Mouse (Mus musculus): ENCODE results near the gene Nrxn1. TPM values are rescaled to one million over a fixed set of nuclear protein-coding genes. Genes with fewer than 3 reads are reported as not detected.

Gene Nrxn1
- polyA plus RNA-seq (2016; fragmentation: Nextera tagmentation; extraction: Ambion mirVana), result 40.7 and 48.4 TPM in 2 replicates

- Histone ChIP-seq H3K9me3 (peaks cover 10% of the 10 kb centered on the region), H3K4me3 (peak within 1 kb of the TSS; percentile 47), H3K27ac (replicated peaks) (peak within 1 kb of the TSS; percentile 83), H3K27me3 (0 out of 2 replicates have a peak, but pooled peaks cover 6% of the 10 kb centered on the region), H3K4me1 (peaks cover 7% of the 10 kb centered on the region; the same call in 1 of the 2 replicates), H3K4me2 (replicated peaks) (peak within 1 kb of the TSS; percentile 62), H3K9ac (replicated peaks) (peak within 1 kb of the TSS; percentile 55), H3K36me3 (peaks cover 11% of the 10 kb centered on the region)
- no peak for ATAC-seq (ENCODE audit: low FRiP score, low read depth)
- no CpG with 5 or more reads among the region's 1 CpGs for WGBS
Measured at GRCm38 (mm10) chr17:91093042-91093080, at the start of gene Nrxn1. TSS of gene Nrxn1 (minus strand) at chr17:91093071.

- H3K9ac ChIP-seq (replicated peaks), result no peak overlapping the region
- H3K27ac ChIP-seq (replicated peaks), result no peak overlapping the region
- ATAC-seq (ENCODE audit: low FRiP score, low read depth), result no peak
- H3K36me3 ChIP-seq, result no peaks in the 10 kb centered on the region
- no peaks in the 10 kb centered on the region for H3K27me3 ChIP-seq
- H3K4me1 ChIP-seq, result no peaks in the 10 kb centered on the region
- H3K9me3 ChIP-seq, result no peaks in the 10 kb centered on the region
- H3K4me3 ChIP-seq, result no peak overlapping the region
- no peak overlapping the region for H3K4me2 ChIP-seq (replicated peaks)
- 93% methylated on average over 3 of the region's 3 CpGs for WGBS
Measured at GRCm38 (mm10) chr17:91136859-91137258, 44.0 kb upstream of the Nrxn1 start.

DNA sequence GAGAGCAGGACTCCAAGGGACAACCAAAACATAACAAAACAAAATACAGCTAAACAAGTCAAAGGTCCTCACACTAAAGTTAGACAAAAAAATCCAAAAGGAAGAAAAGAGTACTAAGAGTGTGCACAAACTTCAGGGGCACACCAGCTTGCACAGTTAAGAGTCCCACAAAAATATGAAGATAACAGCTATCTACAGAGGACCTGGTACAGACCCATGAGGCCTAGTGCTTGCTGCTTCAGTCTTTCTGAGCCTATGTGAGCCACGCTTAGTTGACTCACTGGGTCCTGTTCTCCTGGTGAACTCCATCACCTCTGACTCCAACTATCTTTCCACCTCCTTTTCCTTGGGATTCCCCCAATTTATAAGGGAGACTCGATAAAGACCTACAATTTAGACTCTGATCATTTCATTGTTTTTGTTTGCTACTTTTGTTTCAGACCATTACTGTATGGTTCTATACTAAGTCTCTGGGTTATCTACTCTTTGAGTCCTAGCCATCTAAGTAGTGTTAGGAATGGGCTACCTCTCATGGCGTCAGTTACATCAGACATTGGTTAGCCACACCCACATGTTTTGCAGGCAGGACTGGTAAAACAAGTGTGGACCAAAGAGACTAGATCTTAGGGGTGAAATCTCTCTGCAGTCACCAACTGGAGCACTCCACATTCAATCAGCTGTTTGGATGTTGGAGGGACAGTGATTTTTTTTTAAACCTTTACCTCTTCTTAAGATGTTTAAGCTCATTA lies 20.2 kb upstream of the Nrxn1 start:
- H3K27me3 ChIP-seq, result no peaks in the 10 kb centered on the region
- no peak overlapping the region for H3K9ac ChIP-seq (replicated peaks)
- H3K27ac ChIP-seq (replicated peaks), result no peak overlapping the region
- 85% methylated on average over 3 of the region's 3 CpGs for WGBS
- H3K4me1 ChIP-seq, result no peaks in the 10 kb centered on the region
- no peaks in the 10 kb centered on the region for H3K9me3 ChIP-seq
- no peak overlapping the region for H3K4me3 ChIP-seq
- no peaks in the 10 kb centered on the region for H3K36me3 ChIP-seq
- ATAC-seq (ENCODE audit: low FRiP score, low read depth), result no peak
- no peak overlapping the region for H3K4me2 ChIP-seq (replicated peaks)

DNA sequence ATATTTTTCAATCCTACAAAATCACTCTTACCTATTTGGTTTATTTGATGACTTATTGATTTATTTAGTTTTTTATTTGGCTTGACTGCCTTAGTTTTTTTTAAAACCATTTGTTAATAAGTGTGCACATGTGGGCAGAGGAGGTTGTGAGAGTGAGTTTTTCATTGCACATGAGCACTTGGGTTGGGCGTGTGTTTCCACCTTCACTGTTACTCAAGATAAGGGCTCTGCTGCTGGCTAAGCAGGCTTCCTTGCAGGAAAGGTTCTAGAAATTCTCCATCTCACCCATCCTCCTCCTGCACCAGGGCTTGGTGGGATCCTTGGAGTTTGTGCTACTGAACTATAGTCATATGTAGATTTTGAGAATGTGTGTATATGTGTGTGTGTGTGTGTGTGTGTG lies 19.2 kb upstream of the Nrxn1 start:
- Histone ChIP-seq H3K27me3 (no peaks in the 10 kb centered on the region), H3K4me2 (replicated peaks) (no peak overlapping the region), H3K4me1 (no peaks in the 10 kb centered on the region), H3K36me3 (no peaks in the 10 kb centered on the region), H3K9me3 (no peaks in the 10 kb centered on the region), H3K9ac (replicated peaks) (no peak overlapping the region), H3K4me3 (no peak overlapping the region), H3K27ac (replicated peaks) (no peak overlapping the region)
- 86% methylated on average over 1 of the region's 1 CpGs for WGBS
- ATAC-seq (ENCODE audit: low FRiP score, low read depth), result no peak

GRCm38 (mm10) chr17:91093081-91093875 lies 407 bp upstream of the Nrxn1 start:
- H3K9ac ChIP-seq (replicated peaks), result peak overlapping the region; percentile 55

DNA sequence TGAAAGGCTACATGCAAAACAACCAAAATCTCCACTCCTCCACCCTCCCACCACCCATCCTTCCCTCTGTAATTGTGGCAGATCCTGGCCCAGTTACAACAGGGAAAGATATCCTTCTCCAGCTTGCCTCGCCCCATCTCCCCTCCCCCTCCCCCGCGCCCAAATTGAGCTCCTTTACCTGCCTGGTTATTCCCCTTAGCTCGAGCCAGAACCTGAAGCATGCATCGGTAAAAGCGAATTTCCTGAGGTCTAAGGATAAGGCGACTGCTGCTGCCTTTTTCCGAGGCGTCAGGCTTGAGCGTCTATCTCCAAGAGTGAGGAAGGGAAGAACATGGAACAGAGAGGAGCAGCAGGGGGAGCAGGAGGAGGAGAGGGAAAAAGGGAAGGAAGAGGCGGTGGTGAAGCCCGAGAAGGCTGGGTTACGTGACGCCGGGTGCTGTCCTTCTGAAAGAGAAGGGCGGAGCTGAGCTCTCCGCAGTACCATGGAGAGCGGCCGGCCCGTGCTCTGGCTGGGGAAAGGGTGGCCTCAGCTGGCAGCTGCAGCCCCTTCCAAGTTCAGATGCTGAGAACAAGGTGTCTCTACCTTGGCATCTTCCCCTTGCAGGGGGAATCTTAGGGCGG lies 340 bp downstream of the Nrxn1 start:
- peak; percentile 92 for ATAC-seq (ENCODE audit: low FRiP score, low read depth)
- H3K27ac ChIP-seq (replicated peaks), result peak overlapping the region; percentile 83
- 0 out of 2 replicates have a peak, but pooled peaks cover 6% of the 10 kb centered on the region for H3K27me3 ChIP-seq
- WGBS, result 2% methylated on average over 20 of the region's 21 CpGs
- peaks cover 7% of the 10 kb centered on the region; the same call in 1 of the 2 replicates for H3K4me1 ChIP-seq
- peaks cover 13% of the 10 kb centered on the region for H3K9me3 ChIP-seq
- H3K4me3 ChIP-seq, result peak overlapping the region; percentile 47
- H3K9ac ChIP-seq (replicated peaks), result peak overlapping the region; percentile 55
- peak overlapping the region; percentile 62 for H3K4me2 ChIP-seq (replicated peaks)
- peaks cover 14% of the 10 kb centered on the region for H3K36me3 ChIP-seq

More at GRCm38 (mm10) chr17:91093081-91093875, 407 bp upstream of the Nrxn1 start:
- Histone ChIP-seq H3K27me3 (0 out of 2 replicates have a peak, but pooled peaks cover 2% of the 10 kb centered on the region), H3K4me1 (peaks cover 7% of the 10 kb centered on the region; the same call in 1 of the 2 replicates), H3K27ac (replicated peaks) (peak overlapping the region; percentile 83), H3K4me3 (peak overlapping the region; percentile 47), H3K9me3 (peaks cover 5% of the 10 kb centered on the region), H3K36me3 (peaks cover 7% of the 10 kb centered on the region), H3K4me2 (replicated peaks) (peak overlapping the region; percentile 62)
- WGBS, result 31% methylated on average over 11 of the region's 12 CpGs
- ATAC-seq (ENCODE audit: low FRiP score, low read depth), result peak; percentile 50

DNA sequence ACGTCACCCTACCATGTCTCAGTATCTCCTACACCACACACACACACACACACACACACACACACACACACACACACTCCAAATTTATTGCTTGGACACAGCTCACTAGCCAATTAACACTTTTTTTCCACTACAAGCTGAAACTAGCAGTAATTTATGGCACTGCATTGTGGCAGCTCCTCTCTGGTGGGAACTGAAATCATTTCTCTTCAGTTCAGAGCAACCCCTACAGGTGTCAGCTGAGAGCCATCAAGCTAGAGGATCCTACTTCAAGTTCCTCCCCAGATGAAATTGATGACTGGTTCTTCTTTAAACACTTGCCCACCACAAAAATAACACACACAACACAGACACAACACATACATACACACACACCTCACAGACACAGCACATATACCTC lies 2.2 kb downstream of the Nrxn1 start:
- H3K4me2 ChIP-seq (replicated peaks), result peak overlapping the region; percentile 41
- ATAC-seq (ENCODE audit: low FRiP score, low read depth), result no peak
- no peak overlapping the region for H3K27ac ChIP-seq (replicated peaks)
- H3K4me3 ChIP-seq, result peak overlapping the region; percentile 25
- 0 out of 2 replicates have a peak, but pooled peaks cover 6% of the 10 kb centered on the region for H3K27me3 ChIP-seq
- H3K9me3 ChIP-seq, result peaks cover 16% of the 10 kb centered on the region
- H3K36me3 ChIP-seq, result peaks cover 18% of the 10 kb centered on the region
- WGBS, result 83% methylated on average over 1 of the region's 1 CpGs
- H3K9ac ChIP-seq (replicated peaks), result no peak overlapping the region
- peaks cover 7% of the 10 kb centered on the region; the same call in 1 of the 2 replicates for H3K4me1 ChIP-seq

- 0 out of 2 replicates have a peak, but pooled peaks cover 6% of the 10 kb centered on the region for H3K27me3 ChIP-seq
- H3K9me3 ChIP-seq, result peaks cover 16% of the 10 kb centered on the region
- peaks cover 18% of the 10 kb centered on the region for H3K36me3 ChIP-seq
- no peak for ATAC-seq (ENCODE audit: low FRiP score, low read depth)
- H3K4me1 ChIP-seq, result peaks cover 7% of the 10 kb centered on the region; the same call in 1 of the 2 replicates
- H3K4me2 ChIP-seq (replicated peaks), result no peak overlapping the region
- H3K9ac ChIP-seq (replicated peaks), result no peak overlapping the region
- WGBS, result 88% methylated on average over 11 of the region's 11 CpGs
- no peak overlapping the region for H3K27ac ChIP-seq (replicated peaks)
- no peak overlapping the region for H3K4me3 ChIP-seq
Measured at GRCm38 (mm10) chr17:91088991-91089390, 3.9 kb downstream of the Nrxn1 start.

- Histone ChIP-seq H3K4me2 (replicated peaks) (no peak overlapping the region), H3K4me3 (no peak overlapping the region), H3K9me3 (peaks cover 16% of the 10 kb centered on the region), H3K9ac (replicated peaks) (no peak overlapping the region), H3K36me3 (peaks cover 18% of the 10 kb centered on the region), H3K27ac (replicated peaks) (no peak overlapping the region), H3K27me3 (0 out of 2 replicates have a peak, but pooled peaks cover 6% of the 10 kb centered on the region), H3K4me1 (0 out of 2 replicates have a peak, but pooled peaks cover 2% of the 10 kb centered on the region)
- WGBS, result 81% methylated on average over 82 of the region's 82 CpGs
- no peak for ATAC-seq (ENCODE audit: low FRiP score, low read depth)
Measured at GRCm38 (mm10) chr17:91088037-91088715, 4.7 kb downstream of the Nrxn1 start.

- H3K27me3 ChIP-seq, result 0 out of 2 replicates have a peak, but pooled peaks cover 6% of the 10 kb centered on the region
- H3K4me2 ChIP-seq (replicated peaks), result peak overlapping the region; percentile 31
- H3K9me3 ChIP-seq, result peaks cover 16% of the 10 kb centered on the region
- WGBS, result 85% methylated on average over 1 of the region's 1 CpGs
- H3K9ac ChIP-seq (replicated peaks), result no peak overlapping the region
- peak overlapping the region; percentile 11; the same call in 1 of the 2 replicates for H3K4me3 ChIP-seq
- 0 out of 2 replicates have a peak, but pooled peaks cover 2% of the 10 kb centered on the region for H3K4me1 ChIP-seq
- peaks cover 18% of the 10 kb centered on the region for H3K36me3 ChIP-seq
- H3K27ac ChIP-seq (replicated peaks), result no peak overlapping the region
- no peak for ATAC-seq (ENCODE audit: low FRiP score, low read depth)
Measured at GRCm38 (mm10) chr17:91086412-91086811, 6.5 kb downstream of the Nrxn1 start.

DNA sequence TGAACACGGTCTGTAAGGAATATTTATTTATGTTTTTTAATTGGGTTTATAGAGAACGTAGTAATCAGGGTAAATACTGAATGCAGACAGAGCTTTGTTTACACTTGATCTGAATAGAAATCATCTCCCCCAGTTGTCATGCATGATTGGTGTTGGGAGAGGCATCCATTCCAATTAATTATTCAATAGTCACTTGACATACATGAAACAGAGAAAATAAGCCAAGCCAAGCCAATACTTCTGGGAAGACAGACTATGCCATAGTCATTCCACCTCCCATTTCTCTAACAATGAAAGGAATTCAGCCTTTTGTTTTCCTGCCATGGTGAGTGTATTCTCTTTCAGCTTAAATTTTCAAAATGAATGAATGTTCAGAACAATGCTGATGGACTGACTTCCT lies 7.5 kb downstream of the Nrxn1 start:
- Histone ChIP-seq H3K9ac (replicated peaks) (no peak overlapping the region), H3K4me2 (replicated peaks) (peak overlapping the region; percentile 28), H3K4me1 (0 out of 2 replicates have a peak, but pooled peaks cover 2% of the 10 kb centered on the region), H3K4me3 (no peak overlapping the region), H3K27me3 (0 out of 2 replicates have a peak, but pooled peaks cover 6% of the 10 kb centered on the region), H3K36me3 (peaks cover 18% of the 10 kb centered on the region), H3K27ac (replicated peaks) (no peak overlapping the region), H3K9me3 (peaks cover 16% of the 10 kb centered on the region)
- no peak for ATAC-seq (ENCODE audit: low FRiP score, low read depth)
- 70% methylated on average over 2 of the region's 2 CpGs for WGBS

Measured in midbrain, embryonic 12.5 days (tissue).